Mouse (Mus musculus) small intestine, adult 2 months (tissue): Measurements from ENCODE around the gene Ccnf. TPM values are rescaled to one million over a fixed set of nuclear protein-coding genes. Genes with fewer than 3 reads are reported as not detected.

Experiments used
- H3K27ac ChIP-seq: fragments of 200-500 bp; 2 replicates; pipeline ENCODE4 v1.5.1; 2012; ENCODE audit warnings: low read depth, low read length, control low read depth, inconsistent platforms; ENCODE audit not compliant: insufficient read depth
- H3K27me3 ChIP-seq: fragments of 200-500 bp; 2 replicates; pipeline ENCODE4 v1.6.1; 2012; ENCODE audit warnings: mild to moderate bottlenecking, moderate library complexity, low read length, inconsistent platforms; ENCODE audit not compliant: control insufficient read depth, insufficient read depth
- H3K36me3 ChIP-seq: fragments of 200-500 bp; 2 replicates; pipeline ENCODE4 v1.6.1; 2012; ENCODE audit warnings: mild to moderate bottlenecking, low read length, control low read depth, inconsistent platforms; ENCODE audit not compliant: control insufficient read depth, insufficient read depth
- H3K4me1 ChIP-seq: fragments of 200-500 bp; 2 replicates; pipeline ENCODE4 v1.6.1; 2012; ENCODE audit warnings: low read length, inconsistent platforms, mixed read lengths; ENCODE audit not compliant: control insufficient read depth, insufficient read depth, insufficient read length
- H3K4me3 ChIP-seq: fragments of 200-500 bp; 2 replicates; pipeline ENCODE4 v1.5.1; 2012; ENCODE audit warnings: low read depth, mild to moderate bottlenecking, control low read depth, inconsistent platforms, low read length, moderate library complexity
- CTCF ChIP-seq: fragments of 200-500 bp; IDR thresholded peaks from 2 replicates; pipeline ENCODE4 v1.5.1; 2012; ENCODE audit warnings: low read depth, mild to moderate bottlenecking, control low read depth, inconsistent platforms, low read length, moderate library complexity, mixed read lengths; ENCODE audit not compliant: insufficient replicate concordance, insufficient read length; ENCODE audit errors: extremely low read depth
- POLR2A ChIP-seq: fragments of 200-500 bp; IDR thresholded peaks from 2 replicates; pipeline ENCODE4 v1.6.1; 2012; ENCODE audit warnings: low read depth, mild to moderate bottlenecking, control low read depth, inconsistent platforms, low read length, moderate library complexity
- WGBS: fragments of 180-500 bp; shearing (Covaris S2); methylation state at CpG from one replicate; pipeline ENCODE4 v1.1.7; 2018; 5-methylcytosine and 5-hydroxymethylcytosine counted together
- polyA plus RNA-seq: library from polyadenylated mRNA; depleted of rRNA; stranded (reverse); fragments of >200 nt; gene quantifications from 2 replicates; pipeline ENCODE4 v1.2.3, GENCODE M21; 2012

The Ccnf gene
- polyA plus RNA-seq, 1 experiment: 8.4 TPM

- no peak for TF ChIP-seq CTCF
- TF ChIP-seq POLR2A: no peak
- no peak overlapping the region for H3K27ac ChIP-seq
- H3K4me1 ChIP-seq: peaks cover 4% of the 10 kb centered on the region; the same call in 1 of the 2 replicates
- 93% methylated on average over 5 of the region's 5 CpGs for WGBS
- H3K36me3 ChIP-seq: peaks cover 16% of the 10 kb centered on the region
- no peak overlapping the region for H3K4me3 ChIP-seq
- H3K27me3 ChIP-seq: no peaks in the 10 kb centered on the region
Observed at GRCm38 (mm10) chr17:24225851-24226250, 25.4 kb downstream of the Ccnf start.

GRCm38 (mm10) chr17:24224741-24225140, 26.5 kb downstream of the Ccnf start:
- H3K36me3 ChIP-seq: peaks cover 16% of the 10 kb centered on the region
- WGBS: 86% methylated on average over 10 of the region's 10 CpGs
- H3K27ac ChIP-seq: no peak overlapping the region
- H3K4me3 ChIP-seq: no peak overlapping the region
- H3K27me3 ChIP-seq: no peaks in the 10 kb centered on the region
- peaks cover 9% of the 10 kb centered on the region for H3K4me1 ChIP-seq
- TF ChIP-seq POLR2A (no peak), CTCF (no peak)

GRCm38 (mm10) chr17:24223513-24223912, 27.8 kb downstream of the Ccnf start:
- H3K27me3 ChIP-seq: no peaks in the 10 kb centered on the region
- H3K27ac ChIP-seq: no peak overlapping the region
- peaks cover 13% of the 10 kb centered on the region for H3K36me3 ChIP-seq
- H3K4me1 ChIP-seq: peaks cover 12% of the 10 kb centered on the region
- H3K4me3 ChIP-seq: no peak overlapping the region
- 89% methylated on average over 5 of the region's 5 CpGs for WGBS
- TF ChIP-seq CTCF (no peak), POLR2A (no peak)

- H3K4me3 ChIP-seq: no peak overlapping the region
- peaks cover 12% of the 10 kb centered on the region for H3K4me1 ChIP-seq
- H3K27me3 ChIP-seq: no peaks in the 10 kb centered on the region
- TF ChIP-seq POLR2A: no peak
- TF ChIP-seq CTCF: no peak
- 86% methylated on average over 6 of the region's 6 CpGs for WGBS
- H3K36me3 ChIP-seq: peaks cover 13% of the 10 kb centered on the region
- H3K27ac ChIP-seq: no peak overlapping the region
Observed at GRCm38 (mm10) chr17:24222653-24223052, 28.6 kb downstream of the Ccnf start.

- Histone ChIP-seq H3K36me3 (peaks cover 5% of the 10 kb centered on the region), H3K27me3 (no peaks in the 10 kb centered on the region), H3K4me3 (peak within 1 kb of the TSS; percentile 82), H3K27ac (peak within 1 kb of the TSS; percentile 30; the same call in 1 of the 2 replicates), H3K4me1 (peaks cover 12% of the 10 kb centered on the region)
- WGBS: 2% methylated on average over 41 of the region's 41 CpGs
- TF ChIP-seq CTCF (no peak), POLR2A (peak; percentile 29; the same call in 1 of the 2 replicates)
Observed at GRCm38 (mm10) chr17:24220435-24221411, 30.6 kb downstream of the Ccnf start, which contains the start of gene Tedc2. Tedc2 (minus strand) TSS chr17:24220851.

GRCm38 (mm10) chr17:24216836-24217235, 34.4 kb downstream of the Ccnf start:
- no peaks in the 10 kb centered on the region for H3K27me3 ChIP-seq
- TF ChIP-seq POLR2A (no peak), CTCF (no peak)
- peaks cover 7% of the 10 kb centered on the region for H3K36me3 ChIP-seq
- no peak overlapping the region for H3K27ac ChIP-seq
- no peak overlapping the region for H3K4me3 ChIP-seq
- 85% methylated on average over 4 of the region's 4 CpGs for WGBS
- peaks cover 18% of the 10 kb centered on the region for H3K4me1 ChIP-seq

GRCm38 (mm10) chr17:24213186-24213585, 38.1 kb downstream of the Ccnf start:
- H3K27ac ChIP-seq: peak overlapping the region; percentile 23; the same call in 1 of the 2 replicates
- 61% methylated on average over 6 of the region's 6 CpGs for WGBS
- H3K36me3 ChIP-seq: peaks cover 7% of the 10 kb centered on the region
- TF ChIP-seq POLR2A (no peak), CTCF (no peak)
- H3K27me3 ChIP-seq: peaks cover 15% of the 10 kb centered on the region
- no peak overlapping the region for H3K4me3 ChIP-seq
- H3K4me1 ChIP-seq: peaks cover 23% of the 10 kb centered on the region
